Mouse (Mus musculus) cerebellum, adult 2 months (tissue): ENCODE measurements around the gene Ripor1.

Source experiments
- CTCF ChIP-seq: fragments of 200-500 bp; IDR thresholded peaks from 2 replicates; pipeline ENCODE4 v1.5.1; 2011; ENCODE audit warnings: low read depth, mild to moderate bottlenecking, control low read depth, low read length, moderate library complexity, borderline replicate concordance; ENCODE audit not compliant: insufficient read depth
- POLR2A ChIP-seq: fragments of 200-500 bp; IDR thresholded peaks from 2 replicates; pipeline ENCODE4 v1.6.1; 2011; ENCODE audit warnings: low read length, control low read depth, borderline replicate concordance; ENCODE audit not compliant: insufficient read depth

GRCm38 (mm10) chr8:105574741-105575140, 30.3 kb upstream of the Ripor1 start:
- no peak for TF ChIP-seq CTCF
- no peak for TF ChIP-seq POLR2A
